35 mouse cellular contexts compared by ENCODE assay signal in genomic region chr4:31849763-31850162, GRCm38 (mm10).
"Had no signal": no experiment of that assay in that cellular context is flagged by ENCODE, and none has a peak within 500 bp of the region (broad histone marks: within the 10 kb centered on the region; RNA-seq: fewer than 3 reads in every experiment).

No protein-coding gene starts in this region.

- H3K4me3 ChIP-seq: heart, embryonic 10.5 days; heart, embryonic 12.5 days; heart, embryonic 13.5 days; heart, embryonic 15.5 days; hindbrain, embryonic 10.5 days; hindbrain, embryonic 12.5 days; hindbrain, embryonic 13.5 days; hindbrain, embryonic 15.5 days; intestine, embryonic 15.5 days; kidney, embryonic 15.5 days; layer of hippocampus, adult 2 months had no signal

- H3K36me3 ChIP-seq: heart, embryonic 10.5 days; heart, embryonic 15.5 days; hindbrain, embryonic 10.5 days; hindbrain, embryonic 12.5 days; hindbrain, embryonic 13.5 days; hindbrain, embryonic 15.5 days; intestine, embryonic 15.5 days; kidney, embryonic 15.5 days had no signal

- H3K9me3 ChIP-seq: heart, embryonic 10.5 days; heart, embryonic 15.5 days; hindbrain, embryonic 10.5 days; hindbrain, embryonic 12.5 days; hindbrain, embryonic 13.5 days; hindbrain, embryonic 15.5 days; intestine, embryonic 15.5 days; kidney, embryonic 15.5 days had no signal

- H3K27ac ChIP-seq: heart, embryonic 10.5 days; heart, embryonic 13.5 days; heart, embryonic 15.5 days; hindbrain, embryonic 10.5 days; hindbrain, embryonic 12.5 days; hindbrain, embryonic 13.5 days; hindbrain, embryonic 14.5 days; hindbrain, embryonic 15.5 days; hindbrain, postnatal 0 days; intestine, embryonic 15.5 days; kidney, embryonic 15.5 days; kidney, postnatal 0 days; layer of hippocampus, adult 2 months had no signal

- ATAC-seq: hindbrain, embryonic 16.5 days; hindbrain, postnatal 0 days; inflammation-experienced regulatory T-cells, adult 6 months; intestine, embryonic 15.5 days; intestine, embryonic 16.5 days; intestine, postnatal 0 days had no signal

- H3K4me2 ChIP-seq: heart, embryonic 11.5 days; heart, embryonic 12.5 days; heart, embryonic 13.5 days; heart, embryonic 15.5 days; hindbrain, embryonic 12.5 days; hindbrain, embryonic 13.5 days; hindbrain, embryonic 14.5 days; hindbrain, embryonic 15.5 days; intestine, embryonic 15.5 days; kidney, embryonic 15.5 days had no signal

- H3K9ac ChIP-seq: heart, embryonic 12.5 days; heart, embryonic 13.5 days; heart, embryonic 15.5 days; hindbrain, embryonic 12.5 days; hindbrain, embryonic 13.5 days; hindbrain, embryonic 14.5 days; hindbrain, embryonic 15.5 days; intestine, embryonic 15.5 days; kidney, embryonic 15.5 days had no signal

- H3K4me1 ChIP-seq: heart, embryonic 10.5 days; heart, embryonic 12.5 days; heart, embryonic 13.5 days; heart, embryonic 15.5 days; hindbrain, embryonic 10.5 days; hindbrain, embryonic 12.5 days; hindbrain, embryonic 13.5 days; hindbrain, embryonic 15.5 days; intestine, embryonic 15.5 days; kidney, embryonic 15.5 days had no signal

- DNase-seq: heart, postnatal 10 days; heart, postnatal 14 days; heart, postnatal 36 days; heart, postnatal 4 days; kidney, adult 11 months; kidney, adult 18-20 months; kidney, adult 2 months; kidney, adult 8-10 months; kidney, adult 9 months; kidney, postnatal 10 days; kidney, postnatal 14 days; kidney, postnatal 25 days; kidney, postnatal 36 days; kidney, postnatal 4 days; layer of hippocampus, adult 9-11 months; layer of hippocampus, postnatal 36 days had no signal

- H3K27me3 ChIP-seq: heart, embryonic 12.5 days; heart, embryonic 13.5 days; heart, embryonic 15.5 days; hindbrain, embryonic 12.5 days; hindbrain, embryonic 13.5 days; hindbrain, embryonic 15.5 days; intestine, embryonic 15.5 days; kidney, embryonic 15.5 days had no signal
